Mouse (Mus musculus): ENCODE measurements around the gene Grik5.

Grik5 gene

GRCm38 (mm10) chr7:25071979-25072715, at the start of gene Grik5, which contains the start of gene Zfp574:
Gene Grik5, minus strand, starts transcription at chr7:25072346.
Gene Zfp574, plus strand, starts transcription at chr7:25072567.
- DNase-seq (ENCODE audit: low read depth, low spot score): no peak

GRCm38 (mm10) chr7:25121240-25121786, 49.2 kb upstream of the Grik5 start:
- no peak for DNase-seq (ENCODE audit: low read depth, low spot score)

- no peak for DNase-seq (ENCODE audit: low read depth, low spot score)
These were observed 48.1 kb upstream of the Grik5 start for GRCm38 (mm10) chr7:25120061-25120834.

GRCm38 (mm10) chr7:25112956-25113603, 40.9 kb upstream of the Grik5 start:
- DNase-seq (ENCODE audit: low read depth, low spot score): no peak

GRCm38 (mm10) chr7:25112178-25112955, 40.2 kb upstream of the Grik5 start:
- DNase-seq (ENCODE audit: low read depth, low spot score): no peak

GRCm38 (mm10) chr7:25110336-25110735, 38.2 kb upstream of the Grik5 start:
- no peak for DNase-seq (ENCODE audit: low read depth, low spot score)

GRCm38 (mm10) chr7:25109355-25109754, 37.2 kb upstream of the Grik5 start:
- no peak for DNase-seq (ENCODE audit: low read depth, low spot score)

GRCm38 (mm10) chr7:25106790-25107502, 34.8 kb upstream of the Grik5 start:
- DNase-seq (ENCODE audit: low read depth, low spot score): no peak

- DNase-seq (ENCODE audit: low read depth, low spot score): peak; percentile 57
These were observed 33.4 kb upstream of the Grik5 start for GRCm38 (mm10) chr7:25105411-25106160.

- no peak for DNase-seq (ENCODE audit: low read depth, low spot score)
These were observed 27.4 kb upstream of the Grik5 start for GRCm38 (mm10) chr7:25099581-25099980.

- no peak for DNase-seq (ENCODE audit: low read depth, low spot score)
These were observed 26.0 kb upstream of the Grik5 start for GRCm38 (mm10) chr7:25098169-25098568.

- DNase-seq (ENCODE audit: low read depth, low spot score): no peak
These were observed 17.7 kb upstream of the Grik5 start for GRCm38 (mm10) chr7:25089875-25090274.

GRCm38 (mm10) chr7:25088968-25089367, 16.8 kb upstream of the Grik5 start:
- DNase-seq (ENCODE audit: low read depth, low spot score): no peak

GRCm38 (mm10) chr7:25088531-25088930, 16.4 kb upstream of the Grik5 start:
- DNase-seq (ENCODE audit: low read depth, low spot score): no peak

- no peak for DNase-seq (ENCODE audit: low read depth, low spot score)
These were observed 15.8 kb upstream of the Grik5 start for GRCm38 (mm10) chr7:25087972-25088371.

- no peak for DNase-seq (ENCODE audit: low read depth, low spot score)
These were observed 15.2 kb upstream of the Grik5 start for GRCm38 (mm10) chr7:25087256-25087912.

GRCm38 (mm10) chr7:25086656-25087055, 14.5 kb upstream of the Grik5 start:
- no peak for DNase-seq (ENCODE audit: low read depth, low spot score)

GRCm38 (mm10) chr7:25084621-25085020, 12.5 kb upstream of the Grik5 start:
- DNase-seq (ENCODE audit: low read depth, low spot score): no peak

- no peak for DNase-seq (ENCODE audit: low read depth, low spot score)
These were observed 10.4 kb upstream of the Grik5 start for GRCm38 (mm10) chr7:25082510-25082909.

All from brain, embryonic 18.5 days (tissue).